Mouse (Mus musculus) adipocyte (in vitro differentiated cells): ENCODE data around the gene Naa40.

Experiments used
- DNase-seq: peaks from one replicate; pipeline ENCODE4 v3.0.0-alpha.2; 2016; ENCODE audit warnings: low spot score

Gene Naa40

DNA sequence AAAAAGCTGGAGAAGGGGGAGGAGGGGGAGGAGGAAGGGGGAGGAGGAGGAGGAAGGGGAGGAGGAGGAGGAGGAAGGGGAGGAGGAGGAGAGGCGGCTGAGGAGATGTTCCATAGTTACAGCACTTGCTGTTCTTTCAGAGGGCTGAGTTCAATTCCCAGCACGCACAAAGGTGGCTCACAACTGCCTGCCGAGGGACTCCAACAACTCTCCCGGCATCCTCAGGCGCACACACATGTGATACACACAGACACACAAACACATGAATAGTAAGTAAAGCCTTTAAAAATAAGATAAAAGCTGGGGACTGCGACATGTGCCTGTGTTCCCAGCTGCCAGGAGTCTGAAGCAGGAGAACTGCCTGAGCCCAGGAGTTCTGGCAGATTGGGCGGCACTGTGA is 59.5 kb downstream of the Naa40 start:
- DNase-seq, result no peak

DNA sequence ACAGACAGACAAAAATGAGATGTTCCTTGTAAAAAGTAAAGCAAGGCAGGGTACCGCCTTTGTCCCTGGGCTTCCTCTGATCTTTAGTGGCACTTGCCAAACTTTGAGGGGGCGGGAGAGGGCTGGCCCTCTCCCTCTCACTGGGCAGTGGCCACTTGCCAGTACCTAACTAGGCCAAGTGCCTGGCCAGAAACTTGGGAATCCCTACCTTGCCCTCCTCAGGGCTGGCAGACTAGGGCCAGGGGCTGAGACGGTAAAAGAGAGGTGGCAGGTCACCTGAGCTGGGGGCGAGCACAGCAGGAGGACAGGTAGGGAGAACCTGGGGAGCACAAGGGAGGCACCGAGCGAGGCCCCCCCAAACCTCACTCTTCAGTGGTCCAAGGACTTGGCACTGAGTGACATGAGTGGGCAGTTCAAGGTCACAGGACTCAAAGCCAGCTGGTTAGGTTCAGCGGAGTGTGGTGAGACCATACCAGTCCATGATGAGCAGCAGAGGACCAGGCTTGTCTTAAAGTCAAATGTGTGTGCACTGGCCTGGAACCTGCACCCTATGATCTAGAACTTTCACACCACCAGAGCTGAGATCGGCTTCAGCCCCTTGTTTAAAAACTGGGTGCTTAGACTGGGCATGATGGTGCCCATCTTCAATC is 60.1 kb downstream of the Naa40 start:
- DNase-seq, result peak; percentile 44

DNA sequence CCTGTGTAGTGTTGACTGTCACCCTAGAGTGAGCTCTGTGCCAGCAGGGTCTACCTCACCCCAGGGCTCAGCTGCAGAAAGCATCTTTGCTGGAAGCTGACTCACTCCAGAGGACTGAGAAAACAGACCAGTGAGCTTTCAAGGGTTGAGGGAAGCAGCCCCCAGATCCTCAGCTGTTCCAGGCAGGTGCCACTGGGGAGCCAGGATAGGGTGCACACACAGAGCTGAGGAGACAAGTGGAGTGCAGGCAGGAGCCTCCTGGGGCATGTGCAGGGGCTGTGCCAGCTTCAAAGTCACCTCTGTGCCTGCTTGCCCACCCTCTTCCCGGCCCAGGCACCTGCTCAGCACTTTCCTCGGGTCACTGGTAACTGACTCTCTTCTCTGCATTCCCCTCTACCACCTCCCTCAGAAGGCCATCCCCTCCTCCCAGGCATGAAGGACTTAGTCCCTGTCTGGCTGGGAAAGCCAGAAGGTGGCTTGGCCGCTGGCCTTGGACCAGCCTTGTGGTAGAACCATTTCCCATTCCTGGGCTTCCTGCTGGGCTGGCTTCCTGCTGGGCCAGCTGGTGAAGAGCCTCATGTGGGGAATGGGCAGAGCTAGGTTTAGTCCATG is 62.0 kb downstream of the Naa40 start:
- no peak for DNase-seq

DNA sequence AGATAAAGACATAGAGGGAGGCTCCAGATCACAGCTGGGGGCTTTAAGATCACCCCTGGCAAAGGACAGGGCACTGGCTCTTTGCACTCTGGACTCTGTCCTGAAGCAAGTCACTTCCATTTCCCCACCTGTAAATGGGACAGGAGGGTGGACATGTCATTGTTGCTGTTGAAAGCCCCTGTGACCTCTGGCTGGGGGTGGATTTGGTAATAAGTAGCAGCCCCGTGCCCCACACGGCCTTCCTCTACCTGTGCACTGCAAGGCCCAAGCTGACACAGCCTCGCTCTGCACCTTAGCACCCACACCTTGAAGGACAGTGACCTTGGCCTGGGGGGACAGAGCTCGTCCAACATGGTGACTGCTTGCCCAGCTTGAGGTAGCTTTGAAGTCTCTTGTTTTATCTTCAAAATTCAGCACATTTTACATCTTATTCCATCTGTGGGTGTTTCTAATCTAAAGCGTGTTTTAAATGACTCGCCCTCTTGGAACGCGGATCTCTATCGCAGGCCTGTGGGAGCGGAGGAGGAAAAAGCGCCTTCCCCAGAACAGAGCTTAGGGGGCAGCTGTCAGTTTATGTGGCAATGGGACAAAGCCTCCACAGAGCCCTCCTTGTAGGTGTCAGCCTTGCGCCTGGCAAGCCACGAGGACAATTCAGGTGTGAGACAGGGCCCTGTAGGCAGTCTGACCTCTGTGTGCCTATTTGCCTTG is 63.0 kb downstream of the Naa40 start:
- no peak for DNase-seq

DNA sequence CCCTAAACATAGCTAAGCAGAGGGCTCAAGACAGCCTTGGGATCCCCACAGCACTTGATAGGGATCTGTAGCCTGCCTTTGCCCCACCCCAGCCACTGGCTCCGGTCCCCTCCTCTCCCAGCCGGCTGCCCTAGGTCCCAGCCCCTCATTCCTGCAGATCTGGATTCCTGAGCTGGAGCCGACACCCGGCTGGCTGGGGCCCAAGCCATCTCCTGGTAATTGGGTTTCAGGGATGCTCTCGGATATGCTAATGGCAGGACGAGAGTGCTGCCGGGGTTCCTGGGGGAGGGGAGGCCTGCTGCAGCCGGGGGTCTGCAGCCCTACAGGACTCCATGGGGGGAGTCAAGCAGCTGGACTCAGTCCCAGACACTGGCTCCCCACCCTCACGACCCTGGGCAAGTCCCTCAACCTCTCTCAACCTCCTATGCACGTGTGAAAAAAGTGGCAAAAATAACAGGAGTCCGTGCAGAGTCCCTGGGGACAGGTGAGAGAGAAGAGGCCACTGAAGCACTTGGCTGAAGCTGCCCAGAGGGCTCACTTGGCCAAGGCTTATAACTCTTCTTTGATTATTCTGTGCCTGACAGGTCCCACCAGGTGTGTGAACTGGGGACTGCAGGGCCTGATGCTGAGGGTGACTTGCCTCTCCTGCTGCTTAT is 64.8 kb downstream of the Naa40 start:
- no peak for DNase-seq
